Mouse (Mus musculus) MN1 (cell line): ENCODE measurements around the gene Cyb5r2.

Experiments used
- DNase-seq: peaks from one replicate; pipeline ENCODE4 v3.0.0-alpha.2; 2016; ENCODE audit warnings: low spot score

Cyb5r2 gene

DNA sequence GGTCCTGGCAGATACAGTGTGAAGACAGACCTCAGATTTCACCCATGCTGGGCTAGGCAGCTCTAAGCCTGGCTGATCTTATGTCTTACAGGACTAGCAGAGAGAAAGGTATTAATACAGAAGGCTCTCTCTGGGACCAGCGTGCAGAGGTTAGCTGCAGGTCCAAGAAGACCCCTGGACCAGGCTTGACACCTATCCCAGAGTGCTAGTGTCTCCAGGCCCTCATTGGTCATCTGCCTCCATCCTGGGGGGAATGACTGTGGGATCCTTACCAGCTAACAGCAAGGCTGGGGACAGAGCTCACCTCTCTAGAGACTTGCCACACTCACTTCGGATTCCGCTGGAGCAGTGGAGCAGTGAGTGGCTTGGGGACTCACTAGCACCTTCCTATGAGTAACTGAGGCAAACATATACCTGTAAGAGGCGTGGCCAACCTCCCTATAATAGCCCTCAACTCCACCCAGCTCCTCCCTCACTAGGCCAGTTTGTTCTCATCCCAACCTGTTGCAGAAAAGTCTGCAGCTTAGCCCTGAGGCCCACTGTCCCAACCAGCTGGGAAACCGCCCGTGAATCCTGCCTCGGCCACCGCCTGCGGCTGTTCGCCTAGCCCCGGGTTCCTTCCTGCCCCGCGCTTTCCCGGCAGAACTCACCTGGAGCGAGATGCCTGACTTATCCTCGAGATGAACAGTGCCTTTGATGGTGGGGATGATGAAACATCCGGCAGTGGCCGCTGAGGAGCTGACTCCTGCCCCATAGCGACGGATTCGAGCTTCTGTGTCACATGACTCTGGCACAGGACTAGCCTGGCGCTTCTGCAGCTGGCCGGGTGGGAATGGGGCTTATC is at the start of gene Cyb5r2:
Gene Cyb5r2, minus strand, starts transcription at position 725 of the 844 bp plus-strand sequence.
- DNase-seq = peak; percentile 80

DNA sequence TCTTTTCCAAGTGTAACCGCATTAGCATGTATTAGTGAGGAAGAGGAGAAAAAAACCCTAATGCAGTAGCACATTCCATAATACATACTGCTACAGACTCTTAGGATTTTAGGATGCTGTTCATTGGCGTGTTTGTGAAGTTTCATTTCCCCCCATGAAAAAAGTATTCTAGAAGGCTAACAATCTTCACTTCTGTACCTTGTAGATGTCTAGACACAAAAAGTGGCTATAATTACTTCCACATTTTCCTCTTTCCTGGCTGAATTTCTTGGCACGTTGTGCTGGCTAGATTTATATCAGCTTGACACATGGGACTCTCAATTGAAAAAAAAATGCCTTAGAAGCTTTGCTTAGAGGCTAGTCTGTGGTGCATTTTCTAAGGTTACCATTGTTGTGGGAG is 44.3 kb upstream of the Cyb5r2 start:
- DNase-seq = no peak

DNA sequence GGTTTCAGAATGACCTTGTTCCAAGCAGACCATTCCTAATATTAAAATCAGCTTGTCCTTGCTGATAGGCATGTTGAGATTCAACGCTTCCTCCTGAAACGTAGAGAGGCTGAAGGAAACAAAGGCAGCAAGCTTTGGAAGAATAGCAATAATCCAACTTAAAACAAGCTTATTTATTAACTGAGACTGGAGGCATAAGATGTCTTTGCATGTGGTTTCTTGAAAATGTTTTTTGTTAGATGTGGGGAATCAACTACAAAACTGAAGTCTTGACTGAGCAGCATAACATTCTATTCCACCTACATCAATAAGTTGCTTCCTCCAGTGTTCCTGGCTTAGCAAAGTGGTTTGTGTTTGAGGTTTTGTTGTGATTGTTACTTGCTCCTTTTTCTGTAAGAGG is 43.3 kb upstream of the Cyb5r2 start, which contains the start of gene Ovch2:
Gene Ovch2, minus strand, starts transcription at position 101 of the 400 bp plus-strand sequence.
- no peak for DNase-seq

DNA sequence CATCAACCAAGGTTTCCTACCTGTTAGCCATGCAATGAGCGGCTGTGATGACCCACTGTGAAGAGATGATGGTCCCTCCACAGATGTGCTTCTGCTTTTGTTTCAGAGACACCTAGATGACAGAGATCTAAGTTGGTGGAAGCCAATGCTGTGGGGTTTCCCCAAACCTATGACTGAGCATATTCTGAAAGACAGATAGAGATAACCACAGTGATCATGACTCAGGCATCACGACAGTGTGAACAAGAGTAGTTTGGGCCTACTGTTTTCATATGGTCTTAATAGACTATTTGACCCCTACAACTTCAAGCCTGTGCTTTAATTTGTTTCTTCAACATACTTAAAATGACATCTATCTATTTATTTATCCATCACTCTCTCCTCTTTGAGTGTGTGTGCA is 38.7 kb upstream of the Cyb5r2 start:
- DNase-seq = no peak

DNA sequence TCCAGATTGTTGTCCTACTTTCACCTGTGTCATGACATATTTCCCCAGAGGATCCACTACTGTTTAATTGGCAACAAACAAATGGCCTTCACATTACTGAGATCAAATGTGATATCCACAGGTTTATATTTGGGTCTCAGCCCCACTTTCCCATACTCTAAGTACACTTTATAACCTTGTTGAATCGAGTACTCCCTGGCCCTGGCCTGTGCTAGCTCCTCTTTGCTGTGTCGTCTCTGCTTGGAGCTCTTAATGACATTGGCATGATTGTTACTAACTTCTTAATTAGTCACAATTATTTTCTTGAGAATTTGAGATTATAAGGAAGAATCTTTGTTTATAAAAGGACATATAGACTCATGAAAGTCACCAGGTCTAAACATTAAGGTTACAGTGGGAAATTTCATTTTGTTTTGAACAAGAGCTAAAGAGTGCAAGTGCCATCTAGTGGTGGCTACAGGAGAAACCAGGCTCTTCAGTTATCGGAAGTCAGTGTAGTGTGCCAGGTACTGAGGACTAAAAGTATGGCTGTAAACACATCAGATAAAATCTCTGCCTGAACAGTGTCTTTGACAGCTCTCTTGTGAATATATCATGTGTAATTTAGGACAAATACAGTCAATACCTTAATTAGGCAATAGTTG is 30.3 kb upstream of the Cyb5r2 start:
- DNase-seq = peak; percentile 50

DNA sequence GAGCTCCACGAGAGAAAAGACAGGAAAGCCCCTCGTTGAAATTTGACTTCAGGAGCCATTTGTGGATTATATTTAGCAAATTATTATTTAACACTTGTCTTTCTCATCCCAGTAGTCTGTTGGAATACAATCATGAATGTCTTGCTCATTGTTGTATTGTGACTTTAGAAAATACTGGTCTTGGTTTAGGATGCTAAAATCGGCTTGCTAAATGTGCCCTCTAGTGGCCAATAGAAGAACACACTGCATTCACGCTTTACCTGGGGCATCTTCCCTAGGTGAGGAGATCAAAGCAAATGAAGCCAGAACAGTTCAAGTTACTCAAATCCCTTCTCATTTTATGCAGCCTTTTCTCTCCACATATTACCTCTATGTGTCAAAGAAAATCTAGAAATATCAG is 21.8 kb upstream of the Cyb5r2 start:
- peak; percentile 22 for DNase-seq

DNA sequence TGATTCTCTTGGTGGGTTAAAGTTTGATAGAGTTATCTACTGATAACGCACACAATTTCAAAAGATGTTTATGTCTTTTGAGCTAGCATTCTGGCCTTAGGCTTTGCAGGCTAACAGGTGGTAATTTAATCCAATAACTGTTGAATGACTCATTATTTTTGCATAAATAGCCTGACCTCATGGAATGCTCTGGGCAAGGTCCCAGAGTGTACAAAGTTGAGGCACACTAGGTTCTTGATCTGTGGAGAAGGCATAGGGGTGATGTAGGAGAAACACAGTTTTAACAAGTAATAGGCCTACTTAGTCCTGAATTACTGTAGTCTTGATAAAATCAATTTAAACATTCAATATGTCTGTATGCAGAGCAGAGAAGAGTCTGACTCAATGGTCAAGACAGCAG is 20.4 kb upstream of the Cyb5r2 start:
- DNase-seq = no peak

DNA sequence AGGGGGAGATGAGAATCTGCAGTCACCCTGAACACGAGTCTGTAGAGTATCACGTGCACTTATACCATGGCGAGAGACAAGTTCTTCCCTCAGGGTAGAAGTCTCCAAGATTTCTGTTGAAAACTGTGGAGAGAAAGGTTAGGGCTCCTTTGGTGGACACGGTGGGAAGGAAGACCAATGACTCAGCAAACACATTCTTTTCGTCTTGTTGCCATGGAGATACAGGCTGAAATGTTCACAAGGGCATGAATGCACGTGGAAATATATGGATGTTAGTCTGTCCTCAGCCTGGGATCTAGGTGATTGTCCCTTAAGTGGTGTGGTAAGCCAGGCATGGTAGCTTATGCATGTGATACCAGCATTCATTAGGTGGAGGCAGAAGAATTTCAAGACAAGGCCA is 13.0 kb upstream of the Cyb5r2 start:
- DNase-seq = no peak

DNA sequence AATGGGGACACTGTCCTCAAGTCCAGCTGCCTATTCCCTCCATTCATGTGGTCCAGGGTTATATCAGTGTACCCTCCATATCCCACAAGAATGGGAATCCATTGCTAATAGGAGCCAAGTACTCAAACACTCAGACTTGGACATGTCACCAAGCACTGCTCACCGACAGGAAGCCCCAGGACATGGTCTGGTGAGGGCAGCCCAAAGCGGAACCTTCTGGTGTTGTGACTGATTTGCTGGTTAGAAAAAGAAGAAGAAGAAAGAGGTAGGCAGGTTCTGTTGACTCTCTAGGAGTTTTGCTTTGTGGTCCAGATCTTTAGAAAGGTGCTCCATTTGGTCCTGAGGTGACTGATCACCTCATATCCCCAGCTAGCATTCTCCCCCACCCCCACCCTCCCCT is 1.1 kb downstream of the Cyb5r2 start:
- no peak for DNase-seq

DNA sequence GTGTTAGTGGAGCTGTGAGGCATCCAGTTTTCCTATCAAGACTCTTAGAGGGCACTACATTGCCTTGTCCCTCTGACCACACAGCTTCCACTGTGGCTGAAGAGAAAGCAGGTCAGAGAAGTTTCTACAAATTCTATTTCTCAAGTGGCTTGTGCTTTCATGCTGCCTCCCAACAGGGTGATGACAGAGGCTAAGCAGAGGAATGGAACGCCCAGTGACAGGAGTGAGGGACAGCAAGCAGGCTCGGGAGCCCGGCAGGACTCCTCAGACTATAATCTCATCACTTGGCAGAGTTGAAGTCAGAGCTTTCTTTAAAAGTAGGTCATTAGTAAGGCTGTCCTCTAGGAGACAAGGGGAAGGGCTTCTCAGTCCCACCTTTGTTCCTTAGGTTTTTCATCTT is 1.9 kb downstream of the Cyb5r2 start:
- DNase-seq = no peak

DNA sequence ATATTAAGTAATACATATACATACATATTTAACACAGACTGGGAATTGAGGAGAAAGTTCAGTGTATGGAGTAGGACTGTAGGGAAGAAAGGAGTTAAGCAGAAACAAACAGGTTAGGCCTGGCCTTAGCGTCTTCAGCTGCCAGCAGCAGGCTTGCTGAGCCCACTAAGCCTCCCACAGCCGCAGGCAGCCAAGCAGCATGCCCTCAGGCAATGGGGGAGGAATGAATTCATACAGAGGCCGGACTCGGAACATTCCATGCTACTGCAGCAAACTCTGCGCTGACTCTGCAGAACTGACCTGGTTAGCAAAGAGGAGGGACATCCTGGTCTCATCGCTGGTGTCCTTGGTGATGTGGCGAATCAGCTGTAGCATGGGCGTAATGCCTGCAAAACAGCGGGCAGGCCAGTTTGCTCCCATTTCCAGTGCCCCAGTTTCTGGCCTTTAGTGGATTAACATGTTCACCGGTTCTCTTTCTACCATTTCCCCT is 5.8 kb downstream of the Cyb5r2 start:
- DNase-seq = no peak

DNA sequence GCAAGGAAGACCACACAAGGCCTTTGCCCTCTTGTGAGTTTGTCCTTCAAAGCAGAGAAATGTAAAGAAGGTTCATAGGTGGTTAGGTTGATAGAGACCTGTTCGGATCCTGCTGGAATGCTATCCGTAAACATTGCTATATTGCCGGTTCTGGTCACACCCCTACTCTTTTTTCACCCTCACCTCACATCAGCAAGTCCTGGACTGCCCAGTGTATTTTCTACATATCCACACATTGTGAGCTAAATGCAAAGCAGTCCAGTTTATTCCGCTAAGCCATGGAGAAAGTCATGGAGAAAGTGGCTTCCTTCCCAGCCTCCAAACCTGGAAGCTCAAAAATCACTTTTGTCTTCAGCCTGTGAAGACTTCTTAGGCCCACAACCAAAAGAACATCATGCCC is 8.1 kb downstream of the Cyb5r2 start:
- no peak for DNase-seq

DNA sequence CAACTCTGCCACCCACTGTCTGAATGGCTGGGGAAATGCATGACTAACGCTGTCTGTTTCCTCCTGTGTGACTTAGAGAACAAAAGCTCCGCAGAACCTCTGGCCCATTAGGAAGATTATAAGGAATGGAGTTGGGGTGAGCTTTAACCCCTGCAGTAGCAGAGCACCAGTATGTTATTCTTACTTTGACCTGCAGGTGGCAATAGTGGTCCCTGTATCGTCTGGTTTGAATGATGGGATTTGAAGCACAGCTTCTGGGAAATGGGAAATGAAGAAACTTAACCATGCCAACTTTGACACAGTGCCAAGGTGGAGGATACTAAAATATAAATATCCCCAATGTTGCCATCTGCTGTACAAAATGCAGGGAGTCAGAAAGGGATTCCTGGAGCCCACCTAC is 8.6 kb downstream of the Cyb5r2 start:
- DNase-seq = peak; percentile 71

DNA sequence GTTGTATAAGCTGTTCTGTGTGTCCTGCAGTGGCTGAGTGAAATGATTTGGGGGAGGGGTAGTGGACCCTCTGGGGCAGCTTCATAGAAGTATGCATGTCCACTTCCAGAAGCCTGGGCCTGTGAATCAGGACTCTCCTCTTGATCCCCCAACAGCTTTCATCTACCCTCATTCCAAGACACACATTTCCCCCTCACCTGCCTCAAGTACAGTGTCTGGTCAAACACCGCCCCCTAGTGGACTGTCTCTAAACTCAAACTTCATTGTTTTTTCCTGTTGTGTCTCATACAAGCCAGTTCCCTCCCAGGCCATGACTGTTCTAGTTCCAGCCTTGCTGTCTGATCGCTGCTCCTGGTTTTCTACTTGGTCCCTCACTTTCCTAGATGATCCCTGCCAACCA is 9.9 kb downstream of the Cyb5r2 start:
- peak; percentile 76 for DNase-seq

DNA sequence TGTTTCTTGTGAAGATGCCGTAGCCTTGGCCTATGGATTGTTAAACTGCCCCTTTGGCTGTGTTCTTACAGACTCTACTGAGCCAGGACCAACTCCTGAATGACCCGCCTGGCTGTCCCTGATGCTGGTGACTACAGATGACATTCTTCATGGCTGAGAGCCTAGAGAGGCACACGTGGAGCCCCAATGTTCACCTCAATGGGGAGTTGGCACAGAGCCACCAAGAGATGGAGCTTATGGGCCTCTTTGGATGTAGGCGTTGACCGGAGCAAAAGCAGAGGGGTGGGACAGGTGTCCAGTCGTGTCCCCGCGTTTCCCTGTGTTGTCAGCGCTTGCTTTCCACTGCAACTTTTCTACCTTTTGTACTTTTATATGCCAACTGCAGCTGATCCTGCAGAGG is 10.4 kb downstream of the Cyb5r2 start:
- no peak for DNase-seq

DNA sequence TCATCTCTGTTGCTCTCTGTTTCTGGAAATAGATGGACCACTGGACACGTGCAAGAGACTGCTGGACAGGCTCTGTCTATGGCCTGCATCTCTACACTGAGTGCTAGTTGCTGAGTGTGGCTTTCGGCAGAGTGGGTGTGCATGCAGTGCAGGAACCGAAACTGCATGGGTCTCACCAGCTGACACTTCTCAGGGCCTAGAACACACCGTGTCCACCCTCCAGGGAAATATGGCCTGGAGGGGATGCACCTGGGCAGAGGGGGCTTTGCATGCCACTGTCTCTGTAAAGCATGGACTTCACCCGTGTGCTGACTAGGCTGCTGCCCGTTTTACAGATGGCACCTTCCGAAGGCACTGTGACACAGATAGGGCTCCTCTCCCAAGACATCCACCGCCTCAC is 11.8 kb downstream of the Cyb5r2 start:
- no peak for DNase-seq

DNA sequence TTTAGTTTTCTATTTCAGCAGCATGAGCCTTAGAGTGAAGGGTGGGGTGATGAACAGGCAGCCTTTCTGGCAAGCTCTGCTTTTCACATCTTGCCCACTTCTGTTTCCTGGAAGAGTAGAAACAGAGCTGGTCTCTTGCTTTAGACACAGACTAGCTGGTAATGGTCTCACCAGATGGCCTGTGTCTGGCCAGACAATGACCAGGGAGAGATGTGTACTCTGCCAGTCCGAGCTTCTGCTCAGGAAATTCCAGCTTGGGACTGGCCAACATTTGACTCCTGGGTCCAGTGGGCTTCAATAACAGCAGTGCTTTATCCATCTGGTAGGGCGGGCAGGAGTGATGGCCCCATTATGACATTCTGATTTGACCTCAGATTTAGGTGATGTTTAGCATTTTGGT is 12.7 kb downstream of the Cyb5r2 start:
- DNase-seq = peak; percentile 86

DNA sequence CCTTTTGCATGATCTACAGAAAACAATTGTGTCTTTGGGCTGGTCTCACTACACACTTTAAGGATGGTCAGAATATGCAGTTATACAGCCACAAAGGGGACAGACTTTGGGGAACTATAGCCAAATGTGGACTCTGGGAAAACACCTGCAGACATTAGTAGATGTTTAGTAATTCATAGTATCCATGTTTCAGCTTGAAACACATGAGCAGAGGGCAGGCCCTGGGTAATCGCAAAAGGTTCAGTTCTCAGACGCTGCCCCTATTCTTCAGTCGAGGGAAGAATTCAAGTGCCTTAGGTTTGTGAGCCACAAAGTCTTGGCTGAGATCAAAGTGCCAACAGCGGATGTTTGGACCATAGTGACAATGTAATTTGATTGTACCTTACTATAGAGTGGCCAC is 13.4 kb downstream of the Cyb5r2 start:
- DNase-seq = no peak

DNA sequence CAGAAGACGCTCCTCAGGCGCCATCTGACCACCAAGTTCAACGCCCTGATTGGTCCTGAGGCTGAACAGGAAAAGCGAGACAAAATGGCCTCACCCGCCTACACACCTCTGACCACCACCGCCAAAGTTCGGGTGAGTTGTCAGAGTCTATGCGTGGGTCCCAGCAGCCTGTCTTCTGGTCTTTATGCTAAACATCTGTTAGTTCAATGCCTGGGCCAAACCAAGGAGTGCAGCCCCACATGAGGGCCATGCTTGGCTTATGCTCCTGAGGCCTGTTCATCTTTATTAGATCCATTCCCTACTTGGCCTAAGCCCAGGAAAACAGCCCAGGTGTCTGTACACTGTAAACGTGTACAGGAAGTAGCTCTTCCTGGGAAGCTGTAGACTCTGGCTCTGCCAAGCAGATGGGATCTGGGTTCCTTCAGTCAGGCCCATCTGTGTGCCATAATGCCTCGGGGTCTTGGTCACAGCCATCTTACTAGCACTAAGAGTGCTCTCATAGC is 14.8 kb downstream of the Cyb5r2 start:
- peak; percentile 49 for DNase-seq

DNA sequence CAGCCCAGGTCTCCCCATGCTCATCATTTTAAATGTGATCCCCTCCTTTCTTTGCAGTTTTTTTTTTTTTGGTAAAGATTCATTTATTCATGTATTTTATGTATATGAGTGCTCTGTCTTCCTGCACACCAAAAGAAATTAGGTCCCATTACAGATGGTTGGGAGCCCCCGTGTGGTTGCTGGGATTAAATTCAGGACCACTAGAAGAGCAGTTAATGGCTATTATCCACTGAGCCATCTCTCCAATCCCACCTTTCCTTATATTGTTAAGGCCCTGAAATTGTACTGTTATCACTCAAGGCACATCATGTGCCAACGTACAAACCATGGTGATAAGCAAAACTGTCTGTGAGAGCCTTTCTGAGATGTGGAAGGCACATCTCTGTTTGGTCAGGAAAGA is 19.1 kb downstream of the Cyb5r2 start:
- DNase-seq = no peak

DNA sequence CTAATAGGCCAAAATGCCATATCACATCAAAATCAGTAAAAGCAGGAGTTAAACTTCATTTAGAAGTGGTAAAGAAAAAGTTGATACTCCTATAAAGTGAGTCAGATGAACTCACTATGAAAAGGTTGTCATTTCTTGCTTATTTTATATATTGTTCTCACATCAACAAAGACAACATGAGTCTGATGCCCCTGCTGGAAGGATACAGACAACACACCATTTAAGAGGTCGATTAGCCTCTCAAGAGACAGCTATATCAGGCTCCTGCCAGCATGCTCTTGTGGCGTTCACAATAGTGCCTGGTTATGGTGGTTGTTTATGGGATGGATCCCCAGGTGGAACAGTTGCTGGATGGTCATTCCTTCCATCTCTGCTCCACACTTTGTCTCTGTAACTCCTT is 24.7 kb downstream of the Cyb5r2 start:
- no peak for DNase-seq

DNA sequence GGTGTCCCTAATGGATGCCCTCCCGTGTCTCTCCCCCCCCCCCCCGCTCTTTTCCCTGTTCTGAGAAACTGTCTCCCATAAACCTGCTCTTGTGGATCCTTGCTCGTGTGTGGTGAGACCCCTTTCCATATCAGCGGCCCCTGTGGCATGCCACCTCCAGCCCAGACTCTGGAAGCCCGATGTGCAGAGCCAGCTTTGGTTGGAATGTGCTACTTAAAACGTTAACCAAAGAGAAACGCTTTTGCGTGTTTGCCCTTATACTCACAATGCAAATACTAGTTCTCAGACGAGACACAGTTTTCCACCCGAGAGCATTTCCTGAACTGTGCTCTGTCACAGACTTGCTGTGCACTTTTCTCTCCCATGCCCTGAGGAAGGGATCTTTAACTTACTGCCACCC is 27.2 kb downstream of the Cyb5r2 start:
- no peak for DNase-seq

DNA sequence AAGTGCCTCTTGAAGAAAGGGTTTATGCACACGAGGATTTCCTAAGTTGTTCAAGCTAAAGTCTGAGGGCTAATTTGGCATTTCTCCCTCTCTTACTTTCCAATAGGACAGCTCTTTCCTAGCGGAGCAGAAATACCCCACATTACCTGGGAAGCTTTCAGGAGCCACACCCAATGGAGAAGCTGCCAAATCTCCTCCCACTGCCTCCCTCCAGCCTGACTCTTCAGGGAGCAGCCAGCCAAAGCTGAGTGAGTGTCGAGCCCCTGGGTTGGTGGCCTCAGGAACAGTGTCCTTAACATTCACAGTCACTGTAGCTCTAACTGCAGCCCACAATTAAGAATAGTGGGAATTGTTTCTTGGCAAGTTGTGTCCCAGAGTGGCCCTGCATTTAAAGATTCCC is 30.3 kb downstream of the Cyb5r2 start:
- no peak for DNase-seq
